Mouse (Mus musculus) myocyte (in vitro differentiated cells): ENCODE data around the gene Ppp1r12c. TPM values are rescaled to one million over a fixed set of nuclear protein-coding genes. Genes with fewer than 3 reads are reported as not detected.

Source experiments
- H3K27me3 ChIP-seq: one replicate; pipeline ENCODE4 v1.6.1; 2011; ENCODE audit not compliant: control insufficient read depth, insufficient read depth, insufficient read length
- H3K36me3 ChIP-seq: one replicate; pipeline ENCODE4 v1.6.1; 2011; ENCODE audit not compliant: control insufficient read depth, insufficient read depth
- H3K4me2 ChIP-seq: one replicate; pipeline ENCODE4 v1.6.1; 2011; ENCODE audit warnings: low read depth, control low read depth
- H3K4me3 ChIP-seq: one replicate; pipeline ENCODE4 v1.5.1; 2011; ENCODE audit warnings: mild to moderate bottlenecking, control low read depth, moderate library complexity
- H3K79me2 ChIP-seq: one replicate; pipeline ENCODE4 v1.6.1; 2011; ENCODE audit not compliant: control insufficient read depth, insufficient read depth
- H3ac ChIP-seq: one replicate; pipeline ENCODE4 v1.6.1; 2011; ENCODE audit not compliant: control insufficient read depth, insufficient read length
- CEBPB ChIP-seq: IDR thresholded peaks from 2 replicates; pipeline ENCODE4 v1.6.1; 2011; ENCODE audit warnings: mild to moderate bottlenecking, moderate library complexity; ENCODE audit not compliant: poor library complexity, insufficient read depth, severe bottlenecking
- E2F4 ChIP-seq: IDR thresholded peaks from one replicate; pipeline ENCODE4 v1.6.1; 2011; ENCODE audit warnings: mild to moderate bottlenecking, control low read depth, moderate library complexity; ENCODE audit not compliant: insufficient read depth
- MAX ChIP-seq: IDR thresholded peaks from one replicate; pipeline ENCODE4 v1.6.1; 2011; ENCODE audit warnings: low read depth, mild to moderate bottlenecking, control low read depth
- MYOD1 ChIP-seq, 3 experiments: IDR thresholded peaks; one replicate each; pipeline ENCODE4 v1.6.1; 2011; ENCODE audit warnings: control low read depth in 2 of 3, low read depth in 2 of 3, mild to moderate bottlenecking in 2 of 3, moderate library complexity in 1 of 3; ENCODE audit not compliant: insufficient read length in 2 of 3, control insufficient read depth in 1 of 3
- MYOG ChIP-seq, 3 experiments: IDR thresholded peaks; one replicate each; pipeline ENCODE4 v1.6.1; 2011; ENCODE audit warnings: control low read depth in 2 of 3, low read depth in 2 of 3, mild to moderate bottlenecking in 2 of 3; ENCODE audit not compliant: insufficient read length in 2 of 3, control insufficient read depth in 1 of 3, insufficient read depth in 1 of 3
- POLR2A ChIP-seq: IDR thresholded peaks from one replicate; pipeline ENCODE4 v1.6.1; 2011; ENCODE audit warnings: low read depth, mild to moderate bottlenecking, control low read depth, moderate library complexity; ENCODE audit not compliant: insufficient read length
- POLR2AphosphoS2 ChIP-seq: IDR thresholded peaks from one replicate; pipeline ENCODE4 v1.6.1; 2011; ENCODE audit warnings: low read depth, control low read depth; ENCODE audit not compliant: insufficient read length
- REST ChIP-seq: IDR thresholded peaks from one replicate; pipeline ENCODE4 v1.6.1; 2011; ENCODE audit warnings: mild to moderate bottlenecking, control low read depth, moderate library complexity; ENCODE audit not compliant: insufficient read depth, insufficient read length
- SRF ChIP-seq: IDR thresholded peaks from one replicate; pipeline ENCODE4 v1.6.1; 2011; ENCODE audit warnings: low read depth; ENCODE audit not compliant: control insufficient read depth, insufficient read length
- TCF12 ChIP-seq: IDR thresholded peaks from one replicate; pipeline ENCODE4 v1.6.1; 2011; ENCODE audit warnings: mild to moderate bottlenecking, control low read depth; ENCODE audit not compliant: poor library complexity, insufficient read depth, severe bottlenecking
- TCF3 ChIP-seq: IDR thresholded peaks from one replicate; pipeline ENCODE4 v1.6.1; 2011; ENCODE audit warnings: low read depth, control low read depth; ENCODE audit not compliant: insufficient read length
- USF1 ChIP-seq: IDR thresholded peaks from one replicate; pipeline ENCODE4 v1.6.1; 2011; ENCODE audit warnings: low read depth, mild to moderate bottlenecking, control low read depth, moderate library complexity
- polyA plus RNA-seq: library from polyadenylated mRNA; unstranded; fragments of >200 nt; fragmentation: generic; extraction: Trizol; gene quantifications from one replicate; pipeline ENCODE4 v1.2.1, GENCODE M21; 2012; ENCODE audit warnings: missing spikeins

Gene Ppp1r12c
- polyA plus RNA-seq, 1 experiment, result 39.0 TPM

GRCm38 (mm10) chr7:4499034-4499433, 2.4 kb downstream of the Ppp1r12c start:
- no peak for TF ChIP-seq SRF
- no peak for TF ChIP-seq CEBPB
- TF ChIP-seq MYOG (IDR thresholded peaks at IDR 0.05; ENCODE audit: control insufficient read depth in 1 of 3, insufficient read depth in 1 of 3, insufficient read length in 2 of 3, low read depth in 2 of 3), result no peak
- TF ChIP-seq MYOD1 (IDR thresholded peaks at IDR 0.05; ENCODE audit: control insufficient read depth in 1 of 3, insufficient read length in 2 of 3, low read depth in 2 of 3), result no peak
- TF ChIP-seq TCF12, result no peak
- no peak for TF ChIP-seq MAX
- TF ChIP-seq USF1, result no peak
- TF ChIP-seq REST, result no peak
- TF ChIP-seq POLR2A, result no peak
- no peak overlapping the region for H3K4me3 ChIP-seq

GRCm38 (mm10) chr7:4498251-4498650, 3.2 kb downstream of the Ppp1r12c start:
- no peak overlapping the region for H3K4me2 ChIP-seq
- peaks cover 12% of the 10 kb centered on the region for H3K36me3 ChIP-seq
- no peaks in the 10 kb centered on the region for H3K27me3 ChIP-seq
- TF ChIP-seq SRF, result no peak
- TF ChIP-seq POLR2AphosphoS2, result no peak
- TF ChIP-seq MYOG (IDR thresholded peaks at IDR 0.05; ENCODE audit: control insufficient read depth in 1 of 3, insufficient read depth in 1 of 3, insufficient read length in 2 of 3, low read depth in 2 of 3), result no peak
- TF ChIP-seq MAX, result no peak
- no peak for TF ChIP-seq CEBPB
- TF ChIP-seq MYOD1 (IDR thresholded peaks at IDR 0.05; ENCODE audit: control insufficient read depth in 1 of 3, insufficient read length in 2 of 3, low read depth in 2 of 3), result no peak
- TF ChIP-seq E2F4, result no peak
- H3K4me3 ChIP-seq, result no peak overlapping the region
- H3K79me2 ChIP-seq, result peaks cover 70% of the 10 kb centered on the region
- no peak overlapping the region for H3ac ChIP-seq

More at GRCm38 (mm10) chr7:4499034-4499433, 2.4 kb downstream of the Ppp1r12c start:
- Histone ChIP-seq H3K79me2 (peaks cover 65% of the 10 kb centered on the region), H3K27me3 (no peaks in the 10 kb centered on the region), H3K4me2 (no peak overlapping the region), H3K36me3 (peaks cover 12% of the 10 kb centered on the region), H3ac (no peak overlapping the region)

- TF ChIP-seq MYOD1 (IDR thresholded peaks at IDR 0.05; ENCODE audit: control insufficient read depth in 1 of 3, insufficient read length in 2 of 3, low read depth in 2 of 3) (no peak), POLR2A (no peak), TCF3 (no peak), MAX (no peak), REST (no peak)
- no peak overlapping the region for H3K4me2 ChIP-seq
- peaks cover 12% of the 10 kb centered on the region for H3K36me3 ChIP-seq
- H3ac ChIP-seq, result no peak overlapping the region
- H3K27me3 ChIP-seq, result no peaks in the 10 kb centered on the region
- peaks cover 79% of the 10 kb centered on the region for H3K79me2 ChIP-seq
- H3K4me3 ChIP-seq, result no peak overlapping the region
These were observed 4.1 kb downstream of the Ppp1r12c start for GRCm38 (mm10) chr7:4497271-4497903.

- H3K4me2 ChIP-seq, result no peak overlapping the region
- no peak overlapping the region for H3ac ChIP-seq
- peaks cover 12% of the 10 kb centered on the region for H3K36me3 ChIP-seq
- H3K4me3 ChIP-seq, result no peak overlapping the region
- no peak for TF ChIP-seq E2F4
- TF ChIP-seq SRF, result no peak
- no peak for TF ChIP-seq MYOD1 (IDR thresholded peaks at IDR 0.05; ENCODE audit: control insufficient read depth in 1 of 3, insufficient read length in 2 of 3, low read depth in 2 of 3)
- no peak for TF ChIP-seq MYOG (IDR thresholded peaks at IDR 0.05; ENCODE audit: control insufficient read depth in 1 of 3, insufficient read depth in 1 of 3, insufficient read length in 2 of 3, low read depth in 2 of 3)
- TF ChIP-seq TCF12, result no peak
- TF ChIP-seq CEBPB, result no peak
- TF ChIP-seq REST, result no peak
- TF ChIP-seq USF1, result no peak
- TF ChIP-seq TCF3, result no peak
- TF ChIP-seq MAX, result no peak
- no peak for TF ChIP-seq POLR2AphosphoS2
- TF ChIP-seq POLR2A, result no peak
- no peaks in the 10 kb centered on the region for H3K27me3 ChIP-seq
- H3K79me2 ChIP-seq, result peaks cover 79% of the 10 kb centered on the region
These were observed 5.0 kb downstream of the Ppp1r12c start for GRCm38 (mm10) chr7:4496468-4496867.

GRCm38 (mm10) chr7:4493991-4494390, 7.5 kb downstream of the Ppp1r12c start:
- no peak overlapping the region for H3K4me3 ChIP-seq
- no peak overlapping the region for H3K4me2 ChIP-seq
- no peak overlapping the region for H3ac ChIP-seq
- peaks cover 19% of the 10 kb centered on the region for H3K36me3 ChIP-seq
- TF ChIP-seq MAX (no peak), POLR2A (no peak), MYOG (IDR thresholded peaks at IDR 0.05; ENCODE audit: control insufficient read depth in 1 of 3, insufficient read depth in 1 of 3, insufficient read length in 2 of 3, low read depth in 2 of 3) (no peak), USF1 (no peak), TCF3 (no peak), POLR2AphosphoS2 (no peak), E2F4 (no peak), REST (no peak), TCF12 (no peak), SRF (no peak), MYOD1 (IDR thresholded peaks at IDR 0.05; ENCODE audit: control insufficient read depth in 1 of 3, insufficient read length in 2 of 3, low read depth in 2 of 3) (no peak), CEBPB (no peak)
- H3K79me2 ChIP-seq, result peaks cover 66% of the 10 kb centered on the region
- no peaks in the 10 kb centered on the region for H3K27me3 ChIP-seq
